Mouse (Mus musculus) thymus, adult 2 months (tissue): ENCODE data around the gene Gm28308. TPM values are rescaled to one million over a fixed set of nuclear protein-coding genes. Genes with fewer than 3 reads are reported as not detected.

Experiments
- DNase-seq: peaks from one replicate; pipeline ENCODE4 v3.0.0; 2021
- H3K27ac ChIP-seq: fragments of 200-500 bp; 2 replicates; pipeline ENCODE4 v1.5.1; 2012; ENCODE audit warnings: low read length, control low read depth; ENCODE audit not compliant: control insufficient read depth, insufficient read depth
- H3K27me3 ChIP-seq: fragments of 200-500 bp; 2 replicates; pipeline ENCODE4 v1.6.1; 2012; ENCODE audit warnings: mild to moderate bottlenecking, low read length, moderate library complexity, mixed read lengths; ENCODE audit not compliant: control insufficient read depth, insufficient read depth
- H3K36me3 ChIP-seq: fragments of 200-500 bp; 2 replicates; pipeline ENCODE4 v1.6.1; 2012; ENCODE audit warnings: mild to moderate bottlenecking, low read length, moderate library complexity; ENCODE audit not compliant: control insufficient read depth, insufficient read depth
- H3K4me1 ChIP-seq: fragments of 200-500 bp; replicated peaks from 2 replicates; pipeline ENCODE4 v1.6.1; 2012; ENCODE audit warnings: low read length; ENCODE audit not compliant: control insufficient read depth, insufficient read depth
- H3K4me3 ChIP-seq: fragments of 200-500 bp; 2 replicates; pipeline ENCODE4 v1.5.1; 2012; ENCODE audit warnings: mild to moderate bottlenecking, low read length, control low read depth, moderate library complexity; ENCODE audit not compliant: control insufficient read depth, insufficient read depth
- CTCF ChIP-seq: fragments of 200-500 bp; IDR thresholded peaks from 2 replicates; pipeline ENCODE4 v1.5.1; 2012; ENCODE audit warnings: mild to moderate bottlenecking, control low read depth, low read length, moderate library complexity, borderline replicate concordance; ENCODE audit not compliant: control insufficient read depth, poor library complexity, insufficient read depth; ENCODE audit errors: extremely low read depth
- POLR2A ChIP-seq: fragments of 200-500 bp; IDR thresholded peaks from 2 replicates; pipeline ENCODE4 v1.6.1; 2012; ENCODE audit warnings: mild to moderate bottlenecking, low read length, control low read depth, moderate library complexity; ENCODE audit not compliant: control insufficient read depth, poor library complexity, insufficient read depth; ENCODE audit errors: extremely low read depth
- WGBS: fragments of 180-500 bp; shearing (Covaris S2); methylation state at CpG from one replicate; pipeline ENCODE4 v1.1.7; 2018; 5-methylcytosine and 5-hydroxymethylcytosine counted together
- polyA plus RNA-seq: library from polyadenylated mRNA; depleted of rRNA; stranded (reverse); fragments of >200 nt; gene quantifications from 2 replicates; pipeline ENCODE4 v1.2.3, GENCODE M21; 2012

The Gm28308 gene
- polyA plus RNA-seq, 1 experiment: 0.24 TPM

DNA sequence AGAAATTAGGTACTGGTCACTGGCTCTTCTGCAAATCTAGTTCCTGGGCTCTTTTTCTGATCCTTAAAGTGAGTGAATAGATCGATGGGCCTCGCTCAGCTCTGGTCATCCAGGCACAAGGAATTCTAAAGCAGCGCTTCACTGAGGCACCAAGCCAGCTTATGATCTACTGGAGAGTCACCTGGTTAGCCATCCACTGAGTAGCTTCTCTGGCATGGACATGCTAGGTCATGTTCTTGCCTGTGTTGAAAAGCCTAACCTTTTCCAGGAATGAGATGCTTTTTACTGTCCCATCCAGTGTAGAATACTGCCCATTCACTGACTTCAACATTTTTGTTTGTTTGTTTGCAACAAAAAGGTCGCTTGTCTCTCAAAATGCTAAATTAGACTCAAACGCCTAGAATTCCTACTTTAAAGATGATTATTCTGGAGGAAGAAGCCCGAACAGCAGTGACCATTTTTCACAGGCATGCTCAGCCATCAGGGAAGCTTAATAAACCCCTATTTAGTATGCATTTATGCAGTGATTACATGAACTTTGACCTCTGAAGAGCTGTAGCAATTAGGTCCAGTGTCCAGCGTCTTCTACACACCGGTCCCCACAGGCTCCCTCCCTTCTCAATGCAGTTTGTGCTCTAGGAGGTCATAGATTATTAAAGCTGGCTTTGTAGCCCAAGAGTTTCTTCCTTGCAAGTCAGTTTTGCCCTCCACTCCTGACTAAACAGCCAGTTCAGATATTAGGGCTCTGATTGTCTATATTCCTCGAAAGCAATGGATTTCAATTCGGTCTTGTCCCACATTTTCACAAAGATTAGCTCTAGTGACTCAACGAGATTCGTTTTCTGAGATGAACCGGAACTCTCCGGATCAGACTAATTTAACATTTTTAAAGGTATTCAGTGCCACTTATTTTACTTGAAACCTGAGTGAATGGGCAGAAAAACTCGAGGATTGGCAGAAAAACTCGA lies 60.6 kb downstream of the Gm28308 start:
- TF ChIP-seq POLR2A (no peak), CTCF (no peak)
- WGBS: 42% methylated on average over 16 of the region's 16 CpGs
- no peaks in the 10 kb centered on the region for H3K36me3 ChIP-seq
- H3K27me3 ChIP-seq: peaks cover 14% of the 10 kb centered on the region
- H3K4me1 ChIP-seq: no peaks in the 10 kb centered on the region
- H3K4me3 ChIP-seq: no peak overlapping the region
- no peak for DNase-seq
- H3K27ac ChIP-seq: no peak overlapping the region

GRCm38 (mm10) chr6:52151571-52151970 lies 61.6 kb downstream of the Gm28308 start:
- TF ChIP-seq CTCF (no peak), POLR2A (no peak)
- peaks cover 10% of the 10 kb centered on the region for H3K27me3 ChIP-seq
- 50% methylated on average over 4 of the region's 4 CpGs for WGBS
- no peaks in the 10 kb centered on the region for H3K4me1 ChIP-seq
- H3K27ac ChIP-seq: no peak overlapping the region
- no peak overlapping the region for H3K4me3 ChIP-seq
- no peaks in the 10 kb centered on the region for H3K36me3 ChIP-seq
- no peak for DNase-seq

DNA sequence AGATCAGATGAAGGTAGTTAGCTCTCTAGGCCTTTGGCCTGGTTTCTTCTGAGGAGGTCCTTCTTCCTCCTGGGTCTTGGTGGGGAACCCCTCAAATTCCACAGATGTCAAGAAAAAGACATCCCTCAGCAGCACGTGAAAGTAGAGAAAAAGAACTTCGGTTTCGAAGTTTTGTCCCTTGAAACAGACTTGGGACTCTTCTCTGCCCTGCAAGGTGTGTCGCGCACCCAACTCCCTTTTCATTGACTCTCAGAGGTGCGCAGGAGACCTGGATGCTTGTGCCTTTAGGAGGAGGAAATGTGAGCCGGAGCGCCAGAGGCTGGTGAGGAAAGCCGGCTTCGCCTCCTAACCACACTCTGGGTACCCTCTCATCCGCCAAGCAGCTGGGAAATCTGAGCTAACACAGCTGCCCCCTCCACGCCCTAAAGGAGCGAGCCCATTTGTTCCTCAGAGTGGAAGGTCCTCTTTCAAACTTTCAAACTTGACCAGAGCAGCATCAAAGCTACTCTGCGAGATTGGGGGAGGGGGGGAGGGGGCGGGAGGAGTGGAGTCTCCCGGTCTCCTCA lies 62.7 kb downstream of the Gm28308 start:
- Histone ChIP-seq H3K36me3 (no peaks in the 10 kb centered on the region), H3K27ac (no peak overlapping the region), H3K4me1 (no peaks in the 10 kb centered on the region), H3K4me3 (no peak overlapping the region), H3K27me3 (peaks cover 10% of the 10 kb centered on the region)
- WGBS: 24% methylated on average over 16 of the region's 16 CpGs
- DNase-seq: no peak
- no peak for TF ChIP-seq POLR2A

DNA sequence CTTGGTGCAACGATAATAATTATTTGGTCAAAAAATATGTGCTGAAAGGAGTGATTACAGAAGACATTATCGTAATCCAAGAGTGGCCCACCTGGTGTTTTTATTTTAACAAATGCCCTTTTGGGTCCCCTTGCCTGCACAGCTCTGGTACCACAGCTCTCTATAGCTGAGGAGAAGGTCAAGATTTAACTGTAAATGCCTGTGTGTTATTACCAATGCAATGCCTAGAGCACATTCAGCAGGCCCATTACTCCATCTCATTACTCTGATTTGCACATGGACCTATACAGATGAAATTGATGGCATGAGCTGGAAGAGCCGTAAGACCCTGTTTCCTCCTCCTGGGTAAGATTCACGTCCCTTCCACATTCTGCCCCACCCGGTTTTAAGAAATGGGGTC lies 74.0 kb downstream of the Gm28308 start:
- Histone ChIP-seq H3K27ac (no peak overlapping the region), H3K4me1 (no peaks in the 10 kb centered on the region), H3K27me3 (no peaks in the 10 kb centered on the region), H3K36me3 (no peaks in the 10 kb centered on the region), H3K4me3 (no peak overlapping the region)
- WGBS: 95% methylated on average over 5 of the region's 5 CpGs
- no peak for DNase-seq
- TF ChIP-seq CTCF: no peak
- TF ChIP-seq POLR2A: no peak

- DNase-seq: no peak
- Histone ChIP-seq H3K27me3 (no peaks in the 10 kb centered on the region), H3K4me3 (no peak overlapping the region), H3K27ac (no peak overlapping the region), H3K36me3 (no peaks in the 10 kb centered on the region), H3K4me1 (no peaks in the 10 kb centered on the region)
- TF ChIP-seq POLR2A: no peak
- TF ChIP-seq CTCF: no peak
- WGBS: 87% methylated on average over 10 of the region's 10 CpGs
These were observed 74.6 kb downstream of the Gm28308 start for GRCm38 (mm10) chr6:52138576-52138975.

DNA sequence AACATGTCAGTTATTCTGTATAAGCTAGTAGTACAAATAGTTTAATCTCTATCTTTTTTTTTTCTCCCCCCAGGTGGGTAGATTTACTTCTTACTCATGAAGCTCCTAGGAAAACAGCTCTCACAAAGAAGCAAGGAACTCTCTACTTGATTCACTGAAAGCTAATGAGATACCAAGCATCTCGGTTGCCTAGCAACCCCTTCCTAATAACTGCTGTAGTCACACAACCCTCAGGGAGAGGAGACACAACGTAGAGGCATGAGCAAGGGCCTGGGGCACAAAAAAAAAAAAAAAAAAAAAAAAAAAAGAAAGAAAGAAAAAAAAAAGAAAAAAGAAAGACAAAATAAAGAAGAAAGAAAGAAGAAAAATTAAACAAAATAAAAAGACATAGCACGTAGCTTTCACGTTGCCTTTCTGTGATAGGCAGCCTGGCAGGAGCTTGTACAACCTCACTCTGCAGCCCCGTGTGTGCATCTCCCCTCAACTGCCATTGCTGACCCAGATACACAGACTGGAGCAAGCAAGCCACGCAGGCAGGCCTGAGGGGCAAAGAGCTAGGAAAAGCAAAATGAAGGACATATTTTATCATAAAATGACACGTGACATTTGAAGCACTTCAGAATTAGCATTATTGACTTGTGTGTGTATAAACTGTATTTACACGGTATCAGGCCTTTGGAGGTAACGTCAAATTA lies 75.2 kb downstream of the Gm28308 start:
- H3K4me1 ChIP-seq: no peaks in the 10 kb centered on the region
- no peak overlapping the region for H3K27ac ChIP-seq
- TF ChIP-seq POLR2A (no peak), CTCF (no peak)
- no peak overlapping the region for H3K4me3 ChIP-seq
- WGBS: 91% methylated on average over 9 of the region's 9 CpGs
- DNase-seq: no peak
- H3K27me3 ChIP-seq: no peaks in the 10 kb centered on the region
- H3K36me3 ChIP-seq: no peaks in the 10 kb centered on the region
